Mouse (Mus musculus): ENCODE measurements around the gene Cpb1.

The Cpb1 gene

DNA sequence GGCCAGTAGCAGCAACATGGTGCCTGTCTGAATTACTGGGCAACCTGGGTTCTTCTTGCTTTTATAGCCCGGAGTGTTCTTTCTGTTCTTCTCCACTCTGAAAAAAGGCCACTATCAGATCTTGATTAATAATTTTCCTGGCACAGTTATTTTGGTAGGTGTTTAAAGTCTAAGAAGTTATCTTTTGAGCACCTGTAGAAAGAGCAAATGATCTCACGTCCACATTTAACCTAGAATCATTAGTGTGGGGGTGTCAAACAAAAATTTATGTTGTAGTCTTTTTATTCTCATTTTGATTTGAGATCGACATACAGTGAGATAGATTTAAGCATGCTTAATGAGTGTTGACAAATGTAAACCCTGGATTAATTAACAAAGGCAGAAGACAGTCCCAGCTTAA is at the start of gene Cpb1:
Gene Cpb1 (minus strand): TSS at position 101 of the 400 bp plus-strand sequence.
- no peak for DNase-seq (ENCODE audit: low spot score)

DNA sequence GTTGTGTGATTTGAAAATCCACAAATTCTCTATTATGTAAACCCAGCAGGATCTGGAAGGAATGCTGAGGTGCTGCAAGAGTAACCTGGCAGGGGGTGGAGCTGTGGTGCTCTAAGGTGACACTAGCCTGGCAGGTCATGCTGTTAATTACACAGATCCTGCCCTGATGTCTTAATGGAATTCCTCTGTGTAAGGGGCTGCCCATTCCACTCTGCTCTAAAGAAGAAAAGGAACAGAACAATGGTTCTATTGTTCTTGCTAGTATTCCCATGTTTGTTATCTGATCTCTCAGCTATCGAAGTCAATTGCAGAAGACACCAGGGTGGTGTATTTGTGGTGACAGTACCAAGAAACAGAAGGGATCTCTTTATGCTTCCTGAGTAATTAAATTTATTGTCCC is 41.7 kb upstream of the Cpb1 start:
- no peak for DNase-seq (ENCODE audit: low spot score)

DNA sequence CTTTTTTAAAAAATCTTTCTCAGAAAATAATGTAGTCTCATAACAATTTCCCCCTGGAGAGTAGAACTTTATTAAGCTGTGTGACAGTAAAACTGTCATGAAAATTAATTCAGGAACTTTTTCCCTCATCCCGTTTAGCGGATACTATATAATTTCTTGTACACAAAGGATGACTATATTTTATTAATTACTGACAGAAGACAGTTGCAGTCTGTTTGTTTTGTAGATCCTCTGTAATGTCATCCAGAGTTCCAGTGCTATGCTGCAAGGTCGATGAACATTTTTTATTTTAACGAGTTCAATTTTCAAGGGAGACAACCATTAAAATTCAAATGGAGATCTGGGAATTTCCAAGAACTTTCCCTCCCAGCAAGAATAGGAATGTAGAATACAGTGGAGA is 33.6 kb upstream of the Cpb1 start:
- DNase-seq (ENCODE audit: low spot score): no peak

DNA sequence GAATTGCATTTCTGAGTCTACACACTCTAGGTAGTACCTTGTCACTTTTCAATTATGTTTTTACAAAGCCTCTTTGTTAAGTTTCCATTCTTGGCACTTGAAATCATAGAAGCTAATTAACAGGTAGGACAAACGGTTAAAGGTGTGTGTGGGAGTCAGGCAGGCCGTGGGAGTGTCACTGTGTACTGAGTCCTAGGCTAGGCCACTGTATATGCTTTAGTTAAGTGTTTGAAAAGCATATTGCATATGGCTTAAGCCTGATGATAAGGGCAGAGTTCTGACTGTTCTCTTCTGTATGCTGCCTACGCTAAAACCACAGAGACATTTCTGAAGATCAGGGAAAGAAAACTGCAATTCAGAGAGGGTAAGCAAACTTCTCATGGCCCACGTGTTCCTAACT is 31.7 kb upstream of the Cpb1 start:
- no peak for DNase-seq (ENCODE audit: low spot score)

DNA sequence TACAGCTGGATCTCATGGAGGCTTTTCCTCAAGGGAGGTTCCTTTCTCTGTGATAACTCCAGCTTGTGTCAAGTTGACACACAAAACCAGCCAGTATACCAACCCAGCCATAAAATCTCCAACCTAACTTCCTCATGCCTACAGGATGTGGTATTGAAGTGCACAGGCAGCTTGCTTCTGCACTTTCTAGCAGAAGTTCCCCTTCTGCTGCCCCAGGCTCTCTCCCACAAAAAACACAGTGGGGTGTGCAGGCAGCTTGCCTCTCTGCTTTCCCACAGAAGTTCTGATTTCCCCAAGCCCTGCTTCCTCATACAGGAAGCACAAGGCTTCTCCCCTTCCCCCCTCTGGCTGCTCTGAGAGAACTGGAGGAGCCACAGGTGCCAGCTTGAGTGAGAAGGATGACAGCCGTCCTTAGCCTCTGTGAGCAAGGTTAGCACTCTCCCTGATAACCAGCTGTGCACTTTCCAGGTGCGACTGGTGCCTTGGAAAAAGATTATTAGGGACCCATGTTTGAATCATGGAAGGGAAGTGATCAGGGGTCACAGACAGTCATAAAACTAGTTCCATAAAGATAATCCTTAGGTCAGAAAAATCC is 29.3 kb upstream of the Cpb1 start:
- peak; percentile 6 for DNase-seq (ENCODE audit: low spot score)

DNA sequence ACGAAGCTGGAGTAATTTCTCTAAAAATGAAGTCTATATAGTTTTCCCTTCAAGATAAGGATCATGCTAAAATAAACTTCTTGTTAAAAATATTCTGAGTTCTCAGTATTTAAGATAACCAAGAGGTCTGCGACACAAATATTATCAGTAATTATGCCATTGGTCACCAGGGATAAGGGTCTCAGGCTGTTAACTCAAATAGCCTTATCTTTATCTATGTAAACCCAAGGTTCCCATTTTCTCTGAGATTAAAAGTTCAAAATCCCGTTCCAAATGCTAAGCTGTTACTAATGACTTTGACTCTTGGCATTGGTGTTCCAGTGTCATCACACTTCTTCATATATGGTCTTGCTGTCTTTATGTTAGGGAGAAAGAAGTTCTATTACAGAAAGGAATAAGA is 20.0 kb upstream of the Cpb1 start:
- DNase-seq (ENCODE audit: low spot score): no peak

DNA sequence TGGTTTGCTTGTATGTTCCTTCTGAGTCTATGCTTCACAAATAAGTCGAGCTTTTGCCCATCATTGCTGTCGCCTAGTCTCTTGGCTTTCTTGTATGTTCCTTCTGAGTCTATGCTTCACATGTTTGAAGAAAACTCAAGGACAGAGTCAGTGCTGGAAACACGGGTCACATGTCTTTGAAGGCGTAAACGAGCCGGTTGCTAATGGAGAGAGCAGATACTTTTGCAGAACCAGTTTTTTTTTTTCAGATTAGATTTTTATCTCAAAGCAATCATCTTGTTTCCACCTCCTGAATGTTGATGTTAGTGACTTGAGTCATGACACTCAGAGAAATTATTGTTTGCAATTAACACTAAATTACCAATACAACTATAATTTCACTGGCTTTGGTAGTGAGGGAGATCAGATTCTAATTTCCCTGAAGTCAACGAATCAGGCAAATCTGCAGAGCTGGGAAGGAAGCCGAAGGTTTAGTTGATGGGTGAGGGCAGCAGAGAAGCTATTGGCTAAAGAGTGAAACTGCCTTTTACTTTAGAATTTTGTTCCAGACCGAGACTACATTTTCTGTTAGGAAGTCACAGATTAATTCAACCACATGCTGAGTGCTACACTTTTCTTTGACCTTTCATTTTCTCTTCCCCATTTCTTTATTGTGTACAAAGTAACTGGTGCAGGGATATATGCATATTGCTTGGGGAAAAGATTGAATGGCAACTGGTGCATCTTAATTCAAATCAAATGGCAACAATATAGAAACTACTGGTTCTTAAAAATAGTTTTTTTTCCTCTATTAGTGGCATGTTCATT is 19.2 kb upstream of the Cpb1 start:
- DNase-seq (ENCODE audit: low spot score): no peak

DNA sequence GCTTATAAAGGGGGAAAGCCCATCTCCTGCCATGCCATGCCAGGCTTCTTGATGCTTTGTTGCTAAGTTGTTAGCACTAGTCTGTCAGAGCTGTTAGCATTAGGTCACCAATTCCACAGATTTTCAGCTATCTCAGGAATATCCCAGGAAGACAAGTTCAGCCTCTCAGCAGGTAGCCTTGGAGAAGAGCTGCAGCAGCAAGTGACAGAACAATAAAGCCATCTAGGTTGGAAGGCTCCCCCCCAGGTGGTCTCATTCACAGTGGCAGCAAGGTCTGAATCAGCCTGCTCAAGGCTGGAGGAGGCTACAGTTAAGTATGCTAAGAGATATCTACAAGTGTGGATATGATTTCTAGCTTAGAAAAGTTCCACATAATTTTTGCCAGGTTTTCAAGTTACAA is 15.8 kb upstream of the Cpb1 start:
- no peak for DNase-seq (ENCODE audit: low spot score)

DNA sequence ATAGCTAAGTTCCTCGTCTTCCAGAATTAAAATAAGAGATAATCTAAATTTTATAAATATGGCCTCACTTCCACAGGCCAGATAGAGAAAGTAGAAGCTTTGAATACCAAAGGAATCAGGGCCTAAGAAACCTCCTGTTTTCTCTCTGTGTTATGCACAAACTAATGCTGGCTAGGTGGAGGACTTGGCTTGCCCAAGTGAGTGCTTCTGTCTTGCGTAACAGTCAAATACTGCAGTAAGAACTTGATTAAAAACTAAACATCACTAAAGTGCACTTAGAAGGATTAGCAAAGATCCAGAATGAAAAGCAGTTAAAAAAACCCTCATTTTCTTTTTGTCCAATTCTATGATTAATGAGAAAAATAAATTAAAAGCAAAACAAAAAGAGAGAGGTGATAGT is 13.2 kb upstream of the Cpb1 start:
- DNase-seq (ENCODE audit: low spot score): no peak

DNA sequence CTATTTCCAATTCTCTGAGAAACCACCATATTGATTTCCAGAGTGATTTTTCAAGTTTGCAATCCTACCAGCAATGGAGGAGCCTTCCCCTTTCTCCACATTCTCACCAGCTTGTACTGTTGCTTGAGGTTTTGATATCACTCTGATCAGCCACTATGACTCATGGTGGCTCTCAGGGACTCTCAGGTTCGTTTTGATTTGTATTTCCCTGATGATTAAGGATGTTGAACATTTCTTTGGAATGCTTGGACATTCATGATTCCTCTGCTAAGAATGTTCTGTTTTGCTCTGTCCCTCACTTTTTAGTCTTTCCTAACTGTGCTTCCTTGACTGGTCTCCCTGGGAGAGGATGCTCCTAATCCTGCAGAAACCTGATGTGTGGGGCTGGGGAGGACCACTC is 6.3 kb upstream of the Cpb1 start:
- DNase-seq (ENCODE audit: low spot score): no peak

DNA sequence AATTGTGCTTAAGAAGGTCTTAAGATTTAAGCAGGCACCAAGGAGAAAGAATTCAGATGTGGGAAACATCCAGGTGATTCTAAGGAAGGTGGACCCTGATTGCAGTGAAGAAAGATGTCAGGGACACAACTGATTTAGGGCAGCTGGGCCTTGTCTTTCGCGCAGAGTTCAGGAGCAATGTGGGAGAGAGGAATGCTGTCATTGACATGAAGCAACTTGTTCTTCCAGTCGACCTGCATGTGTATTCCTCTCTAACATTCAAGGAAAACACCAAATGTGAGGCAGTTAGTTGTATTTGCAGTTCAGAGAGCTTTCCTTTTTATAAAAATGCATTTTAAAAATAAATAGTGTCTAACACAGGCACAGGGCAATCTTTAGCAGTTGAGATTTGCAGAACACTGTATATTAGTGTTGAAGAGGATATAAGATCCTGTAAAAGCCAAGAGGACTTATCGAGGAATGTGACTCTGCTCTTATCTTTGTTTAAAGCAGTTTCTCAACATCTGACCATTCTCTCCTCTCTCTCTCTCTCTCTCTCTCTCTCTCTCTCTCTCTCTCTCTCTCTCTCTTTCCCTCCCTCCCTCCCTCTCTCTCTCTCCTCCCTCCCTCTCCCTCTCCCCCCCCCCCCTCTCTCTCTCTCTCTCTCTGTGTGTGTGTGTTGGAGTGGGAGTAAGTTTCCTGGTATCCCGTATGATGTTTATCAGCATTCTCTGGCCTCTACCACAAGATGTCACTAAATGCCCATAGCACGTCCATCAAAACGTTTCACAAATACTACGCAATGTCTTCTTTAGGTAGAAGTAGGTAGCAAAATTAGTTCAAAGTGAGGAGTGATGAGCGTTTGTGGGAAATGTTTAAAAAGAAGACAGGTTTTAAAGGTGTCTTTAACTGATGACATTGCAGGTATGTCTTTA is 20.7 kb downstream of the Cpb1 start:
- no peak for DNase-seq (ENCODE audit: low spot score)

DNA sequence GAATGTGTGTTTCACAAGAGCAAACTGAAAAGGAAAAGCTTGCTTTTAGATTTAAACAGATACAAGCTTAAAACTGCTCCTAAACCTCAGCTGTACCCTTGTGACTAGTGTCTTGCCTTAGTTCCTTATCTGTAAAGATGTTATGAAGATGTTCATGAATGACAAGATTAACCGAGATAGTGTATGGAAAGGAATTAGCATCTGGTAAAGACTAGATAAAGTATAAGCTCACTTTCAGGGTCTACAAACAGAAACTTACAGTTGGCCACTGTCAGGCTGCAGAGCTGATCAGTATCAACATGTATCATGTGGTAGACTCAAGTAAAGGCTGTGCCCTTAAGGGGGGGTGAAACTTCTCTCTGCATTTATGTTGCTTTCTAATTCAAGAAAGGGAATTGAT is 31.6 kb downstream of the Cpb1 start:
- no peak for DNase-seq (ENCODE audit: low spot score)

DNA sequence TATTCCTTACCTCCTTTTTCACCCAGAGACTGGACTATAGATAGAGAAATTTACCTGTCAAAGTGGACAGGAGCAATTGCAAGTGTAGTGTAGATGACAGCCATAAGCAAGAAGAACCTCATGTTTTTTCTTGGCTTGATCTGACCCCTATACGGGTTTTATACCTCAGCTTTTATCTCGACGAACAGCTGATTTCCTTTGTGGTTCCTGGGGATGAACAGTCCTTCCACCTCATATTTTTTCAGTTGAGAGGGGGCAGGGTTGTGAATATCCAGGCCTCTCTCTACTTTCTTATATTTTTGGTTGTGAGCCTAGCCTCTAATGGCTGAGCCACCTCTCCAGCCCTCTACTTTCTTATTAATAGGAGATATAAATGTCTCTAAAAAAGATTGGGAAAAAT is 33.5 kb downstream of the Cpb1 start, which contains the start of gene Cpa3:
Gene Cpa3 (minus strand): TSS at position 132 of the 400 bp plus-strand sequence.
- DNase-seq (ENCODE audit: low spot score): no peak

DNA sequence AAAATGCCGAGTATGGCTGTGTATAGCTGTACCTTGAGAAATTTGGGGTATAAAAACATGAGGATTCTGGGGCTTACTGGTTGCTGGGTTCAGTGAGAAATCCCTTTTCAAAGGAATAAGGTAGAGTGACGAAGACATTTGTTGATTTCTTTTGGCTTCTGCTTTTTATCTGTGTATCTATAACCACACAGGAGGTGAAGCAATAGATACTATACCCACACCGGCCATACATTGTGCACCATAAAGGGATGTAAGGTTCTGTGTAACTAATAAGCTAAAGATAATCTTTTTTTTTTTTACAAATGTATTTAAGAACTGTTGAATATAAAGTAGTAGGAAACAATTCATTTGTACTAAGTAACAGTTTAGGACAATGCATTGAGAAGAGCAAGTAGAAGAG is 35.8 kb downstream of the Cpb1 start:
- no peak for DNase-seq (ENCODE audit: low spot score)

DNA sequence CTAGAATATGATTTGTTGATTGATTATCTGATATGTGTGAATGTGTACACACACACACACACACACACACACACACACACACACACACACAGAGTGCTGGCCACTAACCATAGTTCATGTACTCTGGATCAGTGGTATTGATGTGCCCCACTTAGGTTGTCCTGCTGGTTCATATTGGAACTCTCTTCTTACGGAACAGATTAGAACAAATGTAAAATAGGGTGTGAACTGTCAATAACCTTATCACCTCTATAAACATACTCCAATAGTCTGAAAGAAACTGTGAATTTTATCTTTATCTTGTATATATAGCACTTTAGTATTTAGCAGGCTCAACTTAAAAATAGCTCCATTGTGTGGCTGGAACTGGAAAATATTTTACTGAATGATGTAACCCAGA is 38.6 kb downstream of the Cpb1 start:
- DNase-seq (ENCODE audit: low spot score): no peak

DNA sequence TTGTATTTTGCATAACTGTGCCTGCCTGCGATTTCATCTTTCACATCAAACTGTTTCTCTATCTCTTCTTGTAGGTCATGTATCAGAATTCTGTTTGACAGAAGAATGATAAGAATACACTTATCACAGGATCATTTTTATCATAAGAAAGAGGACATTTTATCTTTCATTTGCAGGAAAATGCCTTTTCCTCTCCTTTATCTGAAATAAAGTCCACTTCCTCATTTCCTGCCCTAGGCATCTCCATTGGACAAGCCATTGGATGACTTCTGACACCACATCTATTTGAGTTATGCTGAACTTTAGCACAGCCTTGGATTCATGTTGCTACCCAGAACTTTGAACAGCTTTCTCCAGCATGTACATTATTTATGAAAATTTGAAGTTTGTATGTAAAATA is 46.5 kb downstream of the Cpb1 start:
- DNase-seq (ENCODE audit: low spot score): no peak

DNA sequence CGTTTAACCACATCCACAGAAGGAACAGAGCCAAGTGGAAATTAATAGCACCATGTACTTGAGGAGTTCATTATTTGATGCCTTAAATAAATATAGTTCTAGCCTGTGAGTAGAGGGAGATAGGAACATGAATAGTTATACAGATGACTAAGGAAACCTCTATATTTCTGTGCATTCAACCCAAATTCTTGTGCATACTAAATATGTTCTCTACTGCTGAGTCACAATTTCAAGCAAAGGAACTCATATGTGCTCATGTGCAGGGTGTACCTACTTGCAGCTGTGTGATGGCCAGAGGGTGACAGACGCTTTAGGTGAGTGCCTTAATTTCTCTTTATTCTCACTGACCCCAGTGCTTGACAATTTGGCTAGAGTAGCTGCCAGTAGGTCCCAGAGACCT is 50.1 kb downstream of the Cpb1 start:
- no peak for DNase-seq (ENCODE audit: low spot score)

DNA sequence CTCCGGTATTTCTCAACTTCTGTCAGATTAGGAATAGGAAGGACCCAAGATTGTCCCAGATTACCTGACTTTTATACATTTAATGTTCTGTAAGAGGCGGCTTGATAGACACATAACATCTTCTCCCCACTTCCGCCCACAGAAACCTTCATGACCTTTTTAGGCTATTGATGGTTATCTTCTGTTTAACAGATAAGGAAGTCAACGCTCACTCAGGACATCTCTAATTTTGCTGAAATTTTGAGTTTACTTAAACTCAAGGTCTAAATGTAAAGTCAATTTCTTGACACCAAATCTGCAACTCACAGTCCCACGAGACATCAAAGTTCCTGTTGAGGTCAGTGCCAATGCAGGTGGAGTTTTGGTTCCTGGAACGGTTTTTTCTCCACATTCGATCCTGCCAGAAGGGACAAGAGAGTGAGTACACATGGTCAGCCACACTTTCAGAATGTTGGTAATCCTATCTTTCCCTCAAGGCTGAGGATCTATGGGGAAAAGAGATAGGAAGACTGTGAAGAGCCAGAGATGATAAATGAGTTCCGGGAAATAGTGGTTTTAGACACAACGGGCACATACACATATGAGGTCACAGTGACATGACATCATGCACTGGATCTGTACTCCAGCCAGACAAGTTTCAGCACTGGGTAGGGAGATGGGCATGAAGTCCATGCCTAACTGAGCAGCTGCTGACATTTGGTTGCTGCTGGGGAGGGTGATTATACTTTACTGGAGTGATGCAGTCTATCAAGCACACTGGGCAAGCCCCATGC is 52.4 kb downstream of the Cpb1 start:
- no peak for DNase-seq (ENCODE audit: low spot score)

DNA sequence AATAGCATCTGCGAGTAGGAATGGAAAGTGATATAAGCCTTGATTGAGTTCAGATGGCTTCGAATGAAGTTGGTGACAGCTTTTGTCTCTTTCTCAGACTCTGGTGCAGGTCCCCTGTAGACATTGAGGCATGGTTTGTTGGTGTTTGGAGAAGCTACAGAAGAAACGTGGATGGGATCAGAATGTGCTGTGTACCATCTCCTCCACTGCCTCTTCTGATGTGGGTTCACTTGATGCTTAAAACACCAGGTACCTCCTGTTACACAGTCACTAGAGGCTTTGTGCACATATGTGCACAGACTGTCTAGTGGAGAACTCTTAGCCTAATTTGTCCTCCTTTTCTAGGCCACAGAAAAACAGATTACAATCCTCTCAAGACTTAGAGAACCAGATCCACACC is 53.4 kb downstream of the Cpb1 start:
- DNase-seq (ENCODE audit: low spot score): no peak

DNA sequence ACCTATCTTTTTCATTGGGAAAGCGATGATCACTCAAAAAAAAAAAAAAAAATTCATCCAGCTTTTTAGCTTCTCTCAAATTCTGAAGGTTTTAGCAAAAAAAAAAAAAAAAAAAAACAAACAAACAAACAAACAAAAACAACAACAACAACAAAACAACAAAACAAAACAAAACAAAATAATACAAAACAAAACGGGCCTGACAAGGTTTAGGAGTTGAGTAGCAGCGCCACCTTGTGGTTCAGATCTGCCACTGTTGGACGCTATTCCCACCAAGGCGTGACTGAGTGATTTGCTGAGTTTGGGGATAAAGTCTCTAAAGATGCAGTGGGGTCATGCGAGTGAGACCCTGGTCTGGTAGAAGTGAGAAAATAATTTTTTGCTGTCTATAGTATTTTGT is 76.7 kb downstream of the Cpb1 start:
- peak; percentile 17 for DNase-seq (ENCODE audit: low spot score)
